Mouse (Mus musculus) erythroblast, embryonic 14.5 days (primary cell): Measurements from ENCODE around the gene Preb.

Experiments used
- GATA1 ChIP-seq: IDR thresholded peaks from 2 replicates; pipeline ENCODE4 v1.6.1; 2012; ENCODE audit warnings: low read length, inconsistent platforms, mixed read lengths
- TAL1 ChIP-seq: IDR thresholded peaks from 3 replicates; pipeline ENCODE4 v1.6.1; 2012; ENCODE audit warnings: low read length, inconsistent platforms, mixed read lengths

GRCm38 (mm10) chr5:30916841-30917240, 43.3 kb downstream of the Preb start:
- TF ChIP-seq TAL1 (no peak), GATA1 (no peak)
